Mouse (Mus musculus) liver, embryonic 15.5 days (tissue): ENCODE measurements around the gene Igf1r. TPM values are rescaled to one million over a fixed set of nuclear protein-coding genes. Genes with fewer than 3 reads are reported as not detected.

Experiments used
- ATAC-seq: fragments of 200-750 bp; cut with Nextera tagmentation; 2 replicates; pipeline ENCODE4 v1.8.0; 2017; ENCODE audit warnings: moderate number of reproducible peaks, mild to moderate bottlenecking, moderate library complexity; ENCODE audit not compliant: insufficient read depth
- H3K27ac ChIP-seq: fragments of 300-500 bp; sonication (generic); replicated peaks from 2 replicates; pipeline ENCODE4 v1.5.1; 2015; ENCODE audit warnings: mild to moderate bottlenecking, inconsistent platforms
- H3K27me3 ChIP-seq: fragments of 300-500 bp; sonication (generic); 2 replicates; pipeline ENCODE4 v1.6.1; 2015; ENCODE audit warnings: mild to moderate bottlenecking, inconsistent platforms
- H3K36me3 ChIP-seq: fragments of 300-500 bp; sonication (generic); replicated peaks from 2 replicates; pipeline ENCODE4 v1.6.1; 2015; ENCODE audit warnings: moderate library complexity, mild to moderate bottlenecking, inconsistent platforms
- H3K4me1 ChIP-seq: fragments of 300-500 bp; sonication (generic); replicated peaks from 2 replicates; pipeline ENCODE4 v1.6.1; 2015; ENCODE audit warnings: inconsistent platforms
- H3K4me2 ChIP-seq: fragments of 300-500 bp; sonication (generic); 2 replicates; pipeline ENCODE4 v1.6.1; 2015; ENCODE audit warnings: moderate library complexity, mild to moderate bottlenecking, inconsistent platforms
- H3K4me3 ChIP-seq: fragments of 300-500 bp; sonication (generic); replicated peaks from 2 replicates; pipeline ENCODE4 v1.5.1; 2015; ENCODE audit warnings: mild to moderate bottlenecking, inconsistent platforms
- H3K9ac ChIP-seq: fragments of 300-500 bp; sonication (generic); 2 replicates; pipeline ENCODE4 v1.6.1; 2015; ENCODE audit warnings: moderate library complexity, mild to moderate bottlenecking, inconsistent platforms
- H3K9me3 ChIP-seq: fragments of 300-500 bp; sonication (generic); replicated peaks from 2 replicates; pipeline ENCODE4 v1.6.1; 2016; ENCODE audit warnings: inconsistent platforms
- WGBS: fragments of 180-500 bp; shearing (Covaris S2); methylation state at CpG from one replicate; pipeline ENCODE4 v1.1.7; 2015; ENCODE audit warnings: mixed read lengths; ENCODE audit not compliant: insufficient replicate concordance; 5-methylcytosine and 5-hydroxymethylcytosine counted together
- polyA plus RNA-seq: library from polyadenylated mRNA; unstranded; fragments of >200 nt; fragmentation: Nextera tagmentation; extraction: Ambion mirVana; gene quantifications from 2 replicates; pipeline ENCODE4 v1.2.1, GENCODE M21; 2015

Igf1r gene
- polyA plus RNA-seq, 1 experiment from 2014 or later: 2.6 TPM

- no peak for ATAC-seq
- Histone ChIP-seq H3K9me3 (no peaks in the 10 kb centered on the region), H3K27ac (no peak overlapping the region), H3K27me3 (no peaks in the 10 kb centered on the region), H3K4me1 (no peaks in the 10 kb centered on the region), H3K9ac (no peak overlapping the region), H3K4me3 (no peak overlapping the region), H3K36me3 (peaks cover 13% of the 10 kb centered on the region), H3K4me2 (no peak overlapping the region)
- 70% methylated on average over 11 of the region's 11 CpGs for WGBS
Measured at GRCm38 (mm10) chr7:68227021-68227420, 274.4 kb downstream of the Igf1r start.

- Histone ChIP-seq H3K36me3 (peaks cover 13% of the 10 kb centered on the region), H3K4me2 (no peak overlapping the region), H3K4me3 (no peak overlapping the region), H3K27me3 (no peaks in the 10 kb centered on the region), H3K4me1 (no peaks in the 10 kb centered on the region), H3K9ac (no peak overlapping the region), H3K9me3 (no peaks in the 10 kb centered on the region), H3K27ac (no peak overlapping the region)
- no peak for ATAC-seq
- WGBS: 46% methylated on average over 4 of the region's 4 CpGs
Measured at GRCm38 (mm10) chr7:68227621-68228020, 275.0 kb downstream of the Igf1r start.

- 75% methylated on average over 6 of the region's 6 CpGs for WGBS
Measured at GRCm38 (mm10) chr7:68228491-68228890, 275.9 kb downstream of the Igf1r start.

GRCm38 (mm10) chr7:68230831-68231230 lies 278.2 kb downstream of the Igf1r start:
- H3K36me3 ChIP-seq: peaks cover 12% of the 10 kb centered on the region
- no peaks in the 10 kb centered on the region for H3K9me3 ChIP-seq
- H3K27me3 ChIP-seq: no peaks in the 10 kb centered on the region
- no peak overlapping the region for H3K27ac ChIP-seq
- ATAC-seq: no peak
- H3K4me1 ChIP-seq: no peaks in the 10 kb centered on the region
- 80% methylated on average over 9 of the region's 9 CpGs for WGBS
- no peak overlapping the region for H3K4me3 ChIP-seq
- H3K4me2 ChIP-seq: no peak overlapping the region
- no peak overlapping the region for H3K9ac ChIP-seq

More at GRCm38 (mm10) chr7:68228491-68228890, 275.9 kb downstream of the Igf1r start:
- Histone ChIP-seq H3K4me3 (no peak overlapping the region), H3K9me3 (no peaks in the 10 kb centered on the region), H3K4me1 (no peaks in the 10 kb centered on the region), H3K27me3 (no peaks in the 10 kb centered on the region), H3K4me2 (no peak overlapping the region), H3K27ac (no peak overlapping the region), H3K9ac (no peak overlapping the region), H3K36me3 (peaks cover 13% of the 10 kb centered on the region)
- ATAC-seq: no peak

GRCm38 (mm10) chr7:68232521-68232920 lies 279.9 kb downstream of the Igf1r start:
- no peaks in the 10 kb centered on the region for H3K4me1 ChIP-seq
- H3K27ac ChIP-seq: no peak overlapping the region
- 80% methylated on average over 5 of the region's 5 CpGs for WGBS
- no peak overlapping the region for H3K4me2 ChIP-seq
- no peaks in the 10 kb centered on the region for H3K9me3 ChIP-seq
- H3K9ac ChIP-seq: no peak overlapping the region
- no peaks in the 10 kb centered on the region for H3K27me3 ChIP-seq
- H3K4me3 ChIP-seq: no peak overlapping the region
- ATAC-seq: no peak
- no peaks in the 10 kb centered on the region; the same call in 1 of the 2 replicates for H3K36me3 ChIP-seq

- Histone ChIP-seq H3K4me3 (no peak overlapping the region), H3K27me3 (no peaks in the 10 kb centered on the region), H3K4me1 (no peaks in the 10 kb centered on the region), H3K4me2 (no peak overlapping the region), H3K27ac (no peak overlapping the region), H3K9me3 (no peaks in the 10 kb centered on the region), H3K9ac (no peak overlapping the region), H3K36me3 (no peaks in the 10 kb centered on the region; the same call in 1 of the 2 replicates)
- ATAC-seq: no peak
- WGBS: 29% methylated on average over 13 of the region's 13 CpGs
Measured at GRCm38 (mm10) chr7:68233619-68234223, 281.1 kb downstream of the Igf1r start.

- no peaks in the 10 kb centered on the region for H3K9me3 ChIP-seq
- H3K4me1 ChIP-seq: no peaks in the 10 kb centered on the region
- no peak for ATAC-seq
- no peak overlapping the region for H3K27ac ChIP-seq
- 73% methylated on average over 8 of the region's 8 CpGs for WGBS
- no peak overlapping the region for H3K4me3 ChIP-seq
- no peaks in the 10 kb centered on the region for H3K36me3 ChIP-seq
- H3K9ac ChIP-seq: no peak overlapping the region
- H3K27me3 ChIP-seq: no peaks in the 10 kb centered on the region
- H3K4me2 ChIP-seq: no peak overlapping the region
Measured at GRCm38 (mm10) chr7:68236817-68237216, 284.2 kb downstream of the Igf1r start.

GRCm38 (mm10) chr7:68239220-68239827 lies 286.7 kb downstream of the Igf1r start:
- Histone ChIP-seq H3K36me3 (no peaks in the 10 kb centered on the region), H3K9me3 (no peaks in the 10 kb centered on the region), H3K4me2 (no peak overlapping the region), H3K27ac (no peak overlapping the region), H3K9ac (no peak overlapping the region), H3K27me3 (no peaks in the 10 kb centered on the region), H3K4me3 (no peak overlapping the region), H3K4me1 (no peaks in the 10 kb centered on the region)
- no peak for ATAC-seq
- 70% methylated on average over 11 of the region's 11 CpGs for WGBS

- Histone ChIP-seq H3K27me3 (no peaks in the 10 kb centered on the region), H3K4me3 (no peak overlapping the region)
- 66% methylated on average over 9 of the region's 9 CpGs for WGBS
Measured at GRCm38 (mm10) chr7:68241205-68241604, 288.6 kb downstream of the Igf1r start.

GRCm38 (mm10) chr7:68245681-68246080 lies 293.1 kb downstream of the Igf1r start:
- H3K4me2 ChIP-seq: no peak overlapping the region
- H3K4me1 ChIP-seq: no peaks in the 10 kb centered on the region
- H3K27me3 ChIP-seq: no peaks in the 10 kb centered on the region
- no peak for ATAC-seq
- H3K9me3 ChIP-seq: no peaks in the 10 kb centered on the region
- no peak overlapping the region for H3K27ac ChIP-seq
- WGBS: 44% methylated on average over 4 of the region's 4 CpGs
- no peak overlapping the region for H3K4me3 ChIP-seq
- H3K36me3 ChIP-seq: no peaks in the 10 kb centered on the region
- H3K9ac ChIP-seq: no peak overlapping the region

More at GRCm38 (mm10) chr7:68241205-68241604, 288.6 kb downstream of the Igf1r start:
- ATAC-seq: no peak
- no peaks in the 10 kb centered on the region for H3K9me3 ChIP-seq
- H3K9ac ChIP-seq: no peak overlapping the region
- no peak overlapping the region for H3K4me2 ChIP-seq
- H3K4me1 ChIP-seq: no peaks in the 10 kb centered on the region
- H3K36me3 ChIP-seq: no peaks in the 10 kb centered on the region
- no peak overlapping the region for H3K27ac ChIP-seq

GRCm38 (mm10) chr7:68246249-68246648 lies 293.6 kb downstream of the Igf1r start:
- Histone ChIP-seq H3K27ac (no peak overlapping the region), H3K4me1 (no peaks in the 10 kb centered on the region), H3K9ac (no peak overlapping the region), H3K27me3 (no peaks in the 10 kb centered on the region), H3K36me3 (no peaks in the 10 kb centered on the region), H3K4me2 (no peak overlapping the region), H3K9me3 (no peaks in the 10 kb centered on the region), H3K4me3 (no peak overlapping the region)
- WGBS: 67% methylated on average over 8 of the region's 8 CpGs
- no peak for ATAC-seq

GRCm38 (mm10) chr7:68250411-68250810 lies 297.8 kb downstream of the Igf1r start:
- Histone ChIP-seq H3K4me3 (no peak overlapping the region), H3K27ac (no peak overlapping the region), H3K27me3 (no peaks in the 10 kb centered on the region), H3K9ac (no peak overlapping the region), H3K36me3 (no peaks in the 10 kb centered on the region), H3K9me3 (no peaks in the 10 kb centered on the region), H3K4me1 (no peaks in the 10 kb centered on the region), H3K4me2 (no peak overlapping the region)
- no peak for ATAC-seq
- WGBS: 63% methylated on average over 1 of the region's 1 CpGs
